Mouse (Mus musculus): Measurements from ENCODE around the gene Mx1. TPM values are rescaled to one million over a fixed set of nuclear protein-coding genes. Genes with fewer than 3 reads are reported as not detected.

Gene Mx1
- polyA plus RNA-seq, 1 experiment from 2014 or later, result not detected

GRCm38 (mm10) chr16:97428026-97428425 is 34.7 kb downstream of the Mx1 start:
- no peak overlapping the region for H3K4me3 ChIP-seq (ENCODE audit: low read length)
- no peak for ATAC-seq (ENCODE audit: low FRiP score, low TSS enrichment)
- no peak overlapping the region for H3K9ac ChIP-seq (replicated peaks; ENCODE audit: low read length)
- H3K27me3 ChIP-seq (ENCODE audit: insufficient read depth, low read length), result no peaks in the 10 kb centered on the region
- H3K4me2 ChIP-seq (replicated peaks; ENCODE audit: low read depth, low read length), result no peak overlapping the region
- H3K9me3 ChIP-seq (ENCODE audit: low read length), result no peaks in the 10 kb centered on the region
- WGBS, result 77% methylated on average over 3 of the region's 3 CpGs
- H3K27ac ChIP-seq (ENCODE audit: low read length), result no peak overlapping the region
- H3K4me1 ChIP-seq (ENCODE audit: insufficient read depth, low read length), result no peaks in the 10 kb centered on the region
- H3K36me3 ChIP-seq (ENCODE audit: insufficient read depth, low read length), result no peaks in the 10 kb centered on the region

GRCm38 (mm10) chr16:97423627-97424026 is 39.1 kb downstream of the Mx1 start:
- 90% methylated on average over 1 of the region's 1 CpGs for WGBS
- ATAC-seq (ENCODE audit: low FRiP score, low TSS enrichment), result no peak

GRCm38 (mm10) chr16:97421671-97422070 is 41.0 kb downstream of the Mx1 start:
- H3K27me3 ChIP-seq (ENCODE audit: insufficient read depth, low read length), result no peaks in the 10 kb centered on the region
- no peak overlapping the region for H3K27ac ChIP-seq (ENCODE audit: low read length)
- no peak overlapping the region for H3K4me3 ChIP-seq (ENCODE audit: low read length)
- H3K4me1 ChIP-seq (ENCODE audit: insufficient read depth, low read length), result no peaks in the 10 kb centered on the region
- H3K9me3 ChIP-seq (ENCODE audit: low read length), result no peaks in the 10 kb centered on the region
- H3K36me3 ChIP-seq (ENCODE audit: insufficient read depth, low read length), result no peaks in the 10 kb centered on the region
- H3K4me2 ChIP-seq (replicated peaks; ENCODE audit: low read depth, low read length), result no peak overlapping the region
- no peak overlapping the region for H3K9ac ChIP-seq (replicated peaks; ENCODE audit: low read length)
- WGBS, result 83% methylated on average over 6 of the region's 6 CpGs
- ATAC-seq (ENCODE audit: low FRiP score, low TSS enrichment), result no peak

More at GRCm38 (mm10) chr16:97423627-97424026, 39.1 kb downstream of the Mx1 start:
- no peak overlapping the region for H3K27ac ChIP-seq (ENCODE audit: low read length)
- H3K4me3 ChIP-seq (ENCODE audit: low read length), result no peak overlapping the region
- no peak overlapping the region for H3K9ac ChIP-seq (replicated peaks; ENCODE audit: low read length)
- no peaks in the 10 kb centered on the region for H3K4me1 ChIP-seq (ENCODE audit: insufficient read depth, low read length)
- H3K4me2 ChIP-seq (replicated peaks; ENCODE audit: low read depth, low read length), result no peak overlapping the region
- no peaks in the 10 kb centered on the region for H3K27me3 ChIP-seq (ENCODE audit: insufficient read depth, low read length)
- no peaks in the 10 kb centered on the region for H3K9me3 ChIP-seq (ENCODE audit: low read length)
- no peaks in the 10 kb centered on the region for H3K36me3 ChIP-seq (ENCODE audit: insufficient read depth, low read length)

- 86% methylated on average over 6 of the region's 6 CpGs for WGBS
- Histone ChIP-seq H3K27me3 (ENCODE audit: insufficient read depth, low read length) (no peaks in the 10 kb centered on the region), H3K9ac (replicated peaks; ENCODE audit: low read length) (no peak overlapping the region), H3K36me3 (ENCODE audit: insufficient read depth, low read length) (no peaks in the 10 kb centered on the region), H3K4me2 (replicated peaks; ENCODE audit: low read depth, low read length) (no peak overlapping the region), H3K9me3 (ENCODE audit: low read length) (no peaks in the 10 kb centered on the region), H3K4me1 (ENCODE audit: insufficient read depth, low read length) (no peaks in the 10 kb centered on the region), H3K4me3 (ENCODE audit: low read length) (no peak overlapping the region), H3K27ac (ENCODE audit: low read length) (no peak overlapping the region)
- ATAC-seq (ENCODE audit: low FRiP score, low TSS enrichment), result no peak
These were observed 43.8 kb downstream of the Mx1 start for GRCm38 (mm10) chr16:97418749-97419453.

- Histone ChIP-seq H3K27me3 (ENCODE audit: insufficient read depth, low read length) (no peaks in the 10 kb centered on the region), H3K27ac (ENCODE audit: low read length) (no peak overlapping the region), H3K4me1 (ENCODE audit: insufficient read depth, low read length) (no peaks in the 10 kb centered on the region), H3K9ac (replicated peaks; ENCODE audit: low read length) (no peak overlapping the region), H3K36me3 (ENCODE audit: insufficient read depth, low read length) (no peaks in the 10 kb centered on the region), H3K9me3 (ENCODE audit: low read length) (no peaks in the 10 kb centered on the region), H3K4me3 (ENCODE audit: low read length) (no peak overlapping the region), H3K4me2 (replicated peaks; ENCODE audit: low read depth, low read length) (no peak overlapping the region)
- 8% methylated on average over 4 of the region's 4 CpGs for WGBS
- peak; percentile 93 for ATAC-seq (ENCODE audit: low FRiP score, low TSS enrichment)
These were observed 44.7 kb downstream of the Mx1 start for GRCm38 (mm10) chr16:97417896-97418542.

- WGBS, result 93% methylated on average over 5 of the region's 5 CpGs
- H3K9ac ChIP-seq (replicated peaks; ENCODE audit: low read length), result no peak overlapping the region
- no peaks in the 10 kb centered on the region for H3K9me3 ChIP-seq (ENCODE audit: low read length)
- no peak overlapping the region for H3K4me2 ChIP-seq (replicated peaks; ENCODE audit: low read depth, low read length)
- H3K36me3 ChIP-seq (ENCODE audit: insufficient read depth, low read length), result no peaks in the 10 kb centered on the region
- H3K27me3 ChIP-seq (ENCODE audit: insufficient read depth, low read length), result no peaks in the 10 kb centered on the region
- H3K4me1 ChIP-seq (ENCODE audit: insufficient read depth, low read length), result 0 out of 2 replicates have a peak, but pooled peaks cover 2% of the 10 kb centered on the region
- H3K27ac ChIP-seq (ENCODE audit: low read length), result no peak overlapping the region
- no peak for ATAC-seq (ENCODE audit: low FRiP score, low TSS enrichment)
- H3K4me3 ChIP-seq (ENCODE audit: low read length), result no peak overlapping the region
These were observed 57.2 kb downstream of the Mx1 start for GRCm38 (mm10) chr16:97405476-97406012.

GRCm38 (mm10) chr16:97402213-97402785 is 60.4 kb downstream of the Mx1 start:
- Histone ChIP-seq H3K27ac (ENCODE audit: low read length) (no peak overlapping the region), H3K4me3 (ENCODE audit: low read length) (no peak overlapping the region), H3K9ac (replicated peaks; ENCODE audit: low read length) (no peak overlapping the region), H3K9me3 (ENCODE audit: low read length) (no peaks in the 10 kb centered on the region), H3K4me1 (ENCODE audit: insufficient read depth, low read length) (0 out of 2 replicates have a peak, but pooled peaks cover 2% of the 10 kb centered on the region), H3K4me2 (replicated peaks; ENCODE audit: low read depth, low read length) (no peak overlapping the region), H3K27me3 (ENCODE audit: insufficient read depth, low read length) (no peaks in the 10 kb centered on the region), H3K36me3 (ENCODE audit: insufficient read depth, low read length) (no peaks in the 10 kb centered on the region)
- 64% methylated on average over 4 of the region's 4 CpGs for WGBS
- ATAC-seq (ENCODE audit: low FRiP score, low TSS enrichment), result no peak

- Histone ChIP-seq H3K4me2 (replicated peaks; ENCODE audit: low read depth, low read length) (no peak overlapping the region), H3K4me1 (ENCODE audit: insufficient read depth, low read length) (0 out of 2 replicates have a peak, but pooled peaks cover 2% of the 10 kb centered on the region), H3K9ac (replicated peaks; ENCODE audit: low read length) (no peak overlapping the region), H3K4me3 (ENCODE audit: low read length) (no peak overlapping the region), H3K27ac (ENCODE audit: low read length) (no peak overlapping the region), H3K9me3 (ENCODE audit: low read length) (no peaks in the 10 kb centered on the region), H3K36me3 (ENCODE audit: insufficient read depth, low read length) (no peaks in the 10 kb centered on the region), H3K27me3 (ENCODE audit: insufficient read depth, low read length) (no peaks in the 10 kb centered on the region)
- no peak for ATAC-seq (ENCODE audit: low FRiP score, low TSS enrichment)
These were observed 61.0 kb downstream of the Mx1 start for GRCm38 (mm10) chr16:97401741-97402140.

GRCm38 (mm10) chr16:97399991-97400390 is 62.7 kb downstream of the Mx1 start:
- no peak for ATAC-seq (ENCODE audit: low FRiP score, low TSS enrichment)
- Histone ChIP-seq H3K27me3 (ENCODE audit: insufficient read depth, low read length) (no peaks in the 10 kb centered on the region), H3K36me3 (ENCODE audit: insufficient read depth, low read length) (no peaks in the 10 kb centered on the region), H3K4me1 (ENCODE audit: insufficient read depth, low read length) (0 out of 2 replicates have a peak, but pooled peaks cover 2% of the 10 kb centered on the region), H3K27ac (ENCODE audit: low read length) (no peak overlapping the region), H3K9me3 (ENCODE audit: low read length) (no peaks in the 10 kb centered on the region), H3K4me3 (ENCODE audit: low read length) (no peak overlapping the region), H3K4me2 (replicated peaks; ENCODE audit: low read depth, low read length) (no peak overlapping the region), H3K9ac (replicated peaks; ENCODE audit: low read length) (no peak overlapping the region)
- WGBS, result 81% methylated on average over 4 of the region's 4 CpGs
